Mouse (Mus musculus) myocyte (in vitro differentiated cells): ENCODE data around the gene Higd1a.

Experiments
- E2F4 ChIP-seq: IDR thresholded peaks from one replicate; pipeline ENCODE4 v1.6.1; 2011; ENCODE audit warnings: mild to moderate bottlenecking, control low read depth, moderate library complexity; ENCODE audit not compliant: insufficient read depth
- MAX ChIP-seq: IDR thresholded peaks from one replicate; pipeline ENCODE4 v1.6.1; 2011; ENCODE audit warnings: low read depth, mild to moderate bottlenecking, control low read depth
- POLR2A ChIP-seq: IDR thresholded peaks from one replicate; pipeline ENCODE4 v1.6.1; 2011; ENCODE audit warnings: low read depth, mild to moderate bottlenecking, control low read depth, moderate library complexity; ENCODE audit not compliant: insufficient read length
- USF1 ChIP-seq: IDR thresholded peaks from one replicate; pipeline ENCODE4 v1.6.1; 2011; ENCODE audit warnings: low read depth, mild to moderate bottlenecking, control low read depth, moderate library complexity

GRCm38 (mm10) chr9:121905556-121906185, 47.5 kb upstream of the Higd1a start:
- TF ChIP-seq POLR2A: no peak
- TF ChIP-seq MAX: no peak
- TF ChIP-seq E2F4: no peak
- TF ChIP-seq USF1: no peak
